Mouse (Mus musculus) heart, postnatal 0 days (tissue): ENCODE results near the gene Ngrn.

Source experiments
- CTCF ChIP-seq: IDR thresholded peaks from 2 replicates; pipeline ENCODE4 v1.5.1; 2016; ENCODE audit warnings: antibody characterized with exemption, control low read depth, low read depth
- EP300 ChIP-seq: IDR thresholded peaks from 2 replicates; pipeline ENCODE4 v1.6.1; 2016; ENCODE audit warnings: antibody characterized with exemption, low read depth

GRCm38 (mm10) chr7:80255981-80256380 lies 5.0 kb upstream of the Ngrn start:
- no peak for TF ChIP-seq EP300
- TF ChIP-seq CTCF = 0 out of 2 replicates have a peak, but pooled peaks have one; percentile 17
